Mouse (Mus musculus) liver, embryonic 14.5 days (tissue): ENCODE data around the gene Mindy4.

Source experiments
- CTCF ChIP-seq: IDR thresholded peaks from 2 replicates; pipeline ENCODE4 v1.5.1; 2016; ENCODE audit warnings: antibody characterized with exemption, low read depth, control low read depth
- EP300 ChIP-seq: IDR thresholded peaks from 2 replicates; pipeline ENCODE4 v1.6.1; 2016; ENCODE audit warnings: antibody characterized with exemption, low read depth

GRCm38 (mm10) chr6:55250809-55251208 is 47.6 kb downstream of the Mindy4 start:
- TF ChIP-seq CTCF (no peak), EP300 (no peak)
